Mouse (Mus musculus) lung, postnatal 0 days (tissue): ENCODE results near the gene Prkcg. TPM values are rescaled to one million over a fixed set of nuclear protein-coding genes. Genes with fewer than 3 reads are reported as not detected.

Experiments used
- ATAC-seq: fragments of 200-750 bp; cut with Nextera tagmentation; 2 replicates; pipeline ENCODE4 v1.8.0; 2017; ENCODE audit warnings: moderate library complexity
- DNase-seq: peaks from one replicate; pipeline ENCODE4 v3.0.0-alpha.2; 2016; ENCODE audit warnings: low spot score
- H3K27ac ChIP-seq: fragments of 300-500 bp; sonication (generic); 2 replicates; pipeline ENCODE4 v1.5.1; 2014; ENCODE audit warnings: antibody characterized with exemption, mild to moderate bottlenecking, low read length, mixed read lengths
- H3K27me3 ChIP-seq: fragments of 300-500 bp; sonication (generic); replicated peaks from 2 replicates; pipeline ENCODE4 v1.6.1; 2014; ENCODE audit warnings: low read length, mixed read lengths; ENCODE audit not compliant: insufficient read depth
- H3K36me3 ChIP-seq: fragments of 300-500 bp; sonication (generic); 2 replicates; pipeline ENCODE4 v1.6.1; 2014; ENCODE audit warnings: low read length, mixed read lengths; ENCODE audit not compliant: insufficient read depth
- H3K4me1 ChIP-seq: fragments of 300-500 bp; sonication (generic); 2 replicates; pipeline ENCODE4 v1.6.1; 2014; ENCODE audit warnings: antibody characterized with exemption, low read depth, low read length, mixed read lengths; ENCODE audit not compliant: insufficient read depth
- H3K4me2 ChIP-seq: fragments of 300-500 bp; sonication (generic); replicated peaks from 2 replicates; pipeline ENCODE4 v1.6.1; 2014; ENCODE audit warnings: low read depth, mild to moderate bottlenecking, low read length, moderate library complexity, mixed read lengths
- H3K4me3 ChIP-seq: fragments of 300-500 bp; sonication (generic); 2 replicates; pipeline ENCODE4 v1.5.1; 2014; ENCODE audit warnings: low read depth, low read length
- H3K9ac ChIP-seq: fragments of 300-500 bp; sonication (generic); replicated peaks from 2 replicates; pipeline ENCODE4 v1.6.1; 2014; ENCODE audit warnings: low read depth, mild to moderate bottlenecking
- H3K9me3 ChIP-seq: fragments of 300-500 bp; sonication (generic); 2 replicates; pipeline ENCODE4 v1.6.1; 2016; ENCODE audit warnings: low read length, mixed read lengths
- CTCF ChIP-seq: IDR thresholded peaks from 2 replicates; pipeline ENCODE4 v1.5.1; 2016; ENCODE audit warnings: antibody characterized with exemption, mild to moderate bottlenecking
- EP300 ChIP-seq: IDR thresholded peaks from 2 replicates; pipeline ENCODE4 v1.6.1; 2016; ENCODE audit warnings: antibody characterized with exemption, mild to moderate bottlenecking, control low read depth
- WGBS: fragments of 180-500 bp; shearing (Covaris S2); extraction: QIAGEN DNeasy Blood & Tissue Kit; methylation state at CpG from one replicate; pipeline ENCODE4 v1.1.7; 2014; 5-methylcytosine and 5-hydroxymethylcytosine counted together
- polyA plus RNA-seq: library from polyadenylated mRNA; unstranded; fragments of >200 nt; fragmentation: Nextera tagmentation; extraction: Ambion mirVana; gene quantifications from 2 replicates; pipeline ENCODE4 v1.2.1, GENCODE M21; 2015

Gene Prkcg
- 0.21 and 0.58 TPM in 2 replicates for polyA plus RNA-seq

- Histone ChIP-seq H3K4me2 (peak within 1 kb of the TSS; percentile 64), H3K27me3 (no peaks in the 10 kb centered on the region), H3K9ac (peak within 1 kb of the TSS; percentile 6), H3K4me1 (peaks cover 18% of the 10 kb centered on the region), H3K36me3 (0 out of 2 replicates have a peak, but pooled peaks cover 7% of the 10 kb centered on the region), H3K9me3 (no peaks in the 10 kb centered on the region), H3K4me3 (peak within 1 kb of the TSS; percentile 68), H3K27ac (peak within 1 kb of the TSS; percentile 97)
- ATAC-seq: peak; percentile 6; the same call in 1 of the 2 replicates
- 3% methylated on average over 30 of the region's 30 CpGs for WGBS
- no peak for TF ChIP-seq CTCF
- peak; percentile 21; the same call in 1 of the 2 replicates for TF ChIP-seq EP300
- DNase-seq: peak; percentile 90
Observed at GRCm38 (mm10) chr7:3288976-3289970, at the start of gene Prkcg, which contains the start of gene Myadm. Gene Prkcg (plus strand): TSS chr7:3289179. Gene Myadm (plus strand): TSS chr7:3289080.

GRCm38 (mm10) chr7:3239193-3239592, 49.8 kb upstream of the Prkcg start:
- Histone ChIP-seq H3K27ac (no peak overlapping the region), H3K4me3 (no peak overlapping the region), H3K4me2 (no peak overlapping the region), H3K27me3 (no peaks in the 10 kb centered on the region), H3K9ac (no peak overlapping the region), H3K9me3 (no peaks in the 10 kb centered on the region), H3K36me3 (no peaks in the 10 kb centered on the region), H3K4me1 (no peaks in the 10 kb centered on the region)
- no peak for ATAC-seq
- DNase-seq: no peak
- WGBS: 72% methylated on average over 2 of the region's 2 CpGs
- TF ChIP-seq CTCF (no peak), EP300 (no peak)

- DNase-seq (no peak), ATAC-seq (no peak)
- H3K9ac ChIP-seq: no peak overlapping the region
- no peaks in the 10 kb centered on the region for H3K9me3 ChIP-seq
- TF ChIP-seq CTCF: no peak
- TF ChIP-seq EP300: no peak
- no peak overlapping the region for H3K27ac ChIP-seq
- H3K4me1 ChIP-seq: no peaks in the 10 kb centered on the region
- no peak overlapping the region for H3K4me3 ChIP-seq
- H3K36me3 ChIP-seq: no peaks in the 10 kb centered on the region
- WGBS: 63% methylated on average over 3 of the region's 3 CpGs
- no peak overlapping the region for H3K4me2 ChIP-seq
- H3K27me3 ChIP-seq: no peaks in the 10 kb centered on the region
Observed at GRCm38 (mm10) chr7:3260701-3261100, 28.3 kb upstream of the Prkcg start.

- no peak for DNase-seq
- H3K36me3 ChIP-seq: no peaks in the 10 kb centered on the region
- H3K27me3 ChIP-seq: no peaks in the 10 kb centered on the region
- no peaks in the 10 kb centered on the region for H3K9me3 ChIP-seq
- no peak overlapping the region for H3K9ac ChIP-seq
- H3K4me2 ChIP-seq: no peak overlapping the region
- 56% methylated on average over 4 of the region's 4 CpGs for WGBS
- TF ChIP-seq EP300 (no peak), CTCF (no peak)
- ATAC-seq: no peak
- no peak overlapping the region for H3K4me3 ChIP-seq
- no peak overlapping the region for H3K27ac ChIP-seq
- no peaks in the 10 kb centered on the region for H3K4me1 ChIP-seq
Observed at GRCm38 (mm10) chr7:3261446-3261845, 27.5 kb upstream of the Prkcg start.

GRCm38 (mm10) chr7:3262789-3263188, 26.2 kb upstream of the Prkcg start:
- H3K9me3 ChIP-seq: no peaks in the 10 kb centered on the region
- H3K9ac ChIP-seq: no peak overlapping the region
- H3K27me3 ChIP-seq: no peaks in the 10 kb centered on the region
- no peak overlapping the region for H3K27ac ChIP-seq
- no peak overlapping the region for H3K4me2 ChIP-seq
- H3K4me3 ChIP-seq: no peak overlapping the region
- WGBS: 36% methylated on average over 2 of the region's 2 CpGs
- no peak for DNase-seq
- no peak for TF ChIP-seq EP300
- peak; percentile 72 for TF ChIP-seq CTCF
- no peak for ATAC-seq
- H3K4me1 ChIP-seq: no peaks in the 10 kb centered on the region
- H3K36me3 ChIP-seq: no peaks in the 10 kb centered on the region

GRCm38 (mm10) chr7:3264390-3265022, 24.5 kb upstream of the Prkcg start:
- H3K9ac ChIP-seq: no peak overlapping the region
- peak overlapping the region; percentile 36; the same call in 1 of the 2 replicates for H3K4me2 ChIP-seq

More at GRCm38 (mm10) chr7:3264390-3265022, 24.5 kb upstream of the Prkcg start:
- Histone ChIP-seq H3K36me3 (no peaks in the 10 kb centered on the region), H3K27me3 (no peaks in the 10 kb centered on the region), H3K27ac (no peak overlapping the region), H3K4me1 (no peaks in the 10 kb centered on the region), H3K4me3 (no peak overlapping the region), H3K9me3 (no peaks in the 10 kb centered on the region)
- no peak for DNase-seq
- TF ChIP-seq EP300 (no peak), CTCF (peak; percentile 60)
- WGBS: 26% methylated on average over 22 of the region's 22 CpGs
- ATAC-seq: peak; percentile 47
